Mouse (Mus musculus) spleen, postnatal 14 days (tissue): ENCODE measurements around the gene Dennd1c.
"Not testable (repeated sequence)": the region's sequence is repeated elsewhere in the genome, so short reads cannot be mapped to it uniquely, and the experiment has no call there.

ENCODE experiments used
- DNase-seq, 2 experiments: peaks; one replicate each; pipeline ENCODE4 v3.0.0; 2021 to 2022; ENCODE audit warnings: low spot score in 2 of 2

The Dennd1c gene

GRCm38 (mm10) chr17:57095855-57096622 is 17.7 kb upstream of the Dennd1c start:
- DNase-seq: no peak

- no peak for DNase-seq
These were observed 15.9 kb upstream of the Dennd1c start for GRCm38 (mm10) chr17:57094222-57094621.

GRCm38 (mm10) chr17:57087049-57087832 is 8.9 kb upstream of the Dennd1c start, which contains the start of gene Tubb4a:
TSS of gene Tubb4a (minus strand) at chr17:57087782.
- no peak for DNase-seq

GRCm38 (mm10) chr17:57085970-57086757 is 7.8 kb upstream of the Dennd1c start:
- DNase-seq: no peak

DNA sequence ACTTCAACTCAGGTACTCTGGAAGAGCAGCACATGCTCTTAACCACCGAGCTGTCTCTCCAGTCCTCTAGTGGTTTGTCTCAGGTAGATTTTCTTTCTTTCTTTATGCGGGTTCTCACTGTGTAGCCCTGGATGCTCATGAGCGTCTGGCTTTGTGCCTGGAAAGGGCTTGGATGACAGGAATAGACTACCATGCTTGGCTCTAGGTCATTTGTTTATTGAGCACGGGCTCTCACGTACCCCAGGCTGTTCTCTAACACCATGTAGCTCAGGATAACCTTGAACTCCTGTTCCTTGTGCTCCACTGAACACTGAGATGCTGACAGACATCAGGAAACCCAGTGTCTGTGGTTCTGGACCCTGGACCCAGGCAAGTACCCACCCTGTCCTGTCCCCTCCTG is 4.2 kb upstream of the Dennd1c start:
- no peak for DNase-seq

DNA sequence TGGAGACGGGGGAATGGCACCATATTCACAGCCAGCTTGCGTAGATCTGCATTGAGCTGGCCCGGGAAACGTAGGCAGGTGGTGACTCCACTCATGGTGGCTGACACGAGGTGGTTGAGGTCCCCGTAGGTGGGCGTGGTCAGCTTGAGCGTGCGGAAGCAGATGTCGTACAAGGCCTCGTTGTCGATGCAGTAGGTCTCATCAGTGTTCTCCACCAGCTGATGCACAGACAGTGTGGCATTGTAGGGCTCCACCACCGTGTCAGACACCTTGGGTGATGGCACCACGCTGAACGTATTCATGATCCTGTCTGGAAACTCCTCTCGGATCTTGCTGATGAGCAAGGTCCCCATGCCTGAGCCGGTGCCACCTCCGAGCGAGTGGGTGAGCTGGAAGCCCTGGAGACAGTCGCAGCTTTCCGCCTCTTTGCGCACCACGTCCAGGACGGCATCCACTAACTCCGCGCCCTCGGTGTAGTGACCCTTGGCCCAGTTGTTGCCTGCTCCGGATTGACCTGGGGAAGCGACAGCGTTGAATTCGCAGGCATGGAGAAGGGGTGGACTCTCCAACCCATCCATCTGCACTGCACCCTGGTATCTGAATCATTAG is 3.0 kb upstream of the Dennd1c start:
- no peak for DNase-seq

- no peak for DNase-seq
These were observed 1.6 kb upstream of the Dennd1c start for GRCm38 (mm10) chr17:57079919-57080318.

DNA sequence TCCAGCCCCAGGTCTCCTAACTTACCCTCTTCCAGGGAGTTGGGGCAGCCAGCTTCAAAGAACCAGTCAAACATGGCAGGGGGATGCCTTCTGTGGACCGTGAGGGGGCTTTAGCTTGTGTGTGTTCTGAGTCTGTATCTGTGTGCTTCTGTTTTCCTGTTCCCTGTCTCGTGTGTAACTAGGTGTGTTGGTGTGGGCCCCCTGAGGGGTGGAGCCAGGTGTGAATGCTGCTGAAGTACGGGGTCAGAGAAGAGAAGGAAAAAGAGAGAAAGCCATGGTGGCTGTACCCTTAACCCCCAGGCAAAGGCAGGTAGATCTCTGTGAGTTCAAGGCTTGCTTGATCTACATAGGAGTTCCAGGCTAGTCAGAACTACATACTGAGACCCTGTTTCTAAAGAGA is 1.4 kb downstream of the Dennd1c start:
- no peak for DNase-seq

- DNase-seq: no peak
These were observed 7.6 kb downstream of the Dennd1c start for GRCm38 (mm10) chr17:57070699-57071098.

DNA sequence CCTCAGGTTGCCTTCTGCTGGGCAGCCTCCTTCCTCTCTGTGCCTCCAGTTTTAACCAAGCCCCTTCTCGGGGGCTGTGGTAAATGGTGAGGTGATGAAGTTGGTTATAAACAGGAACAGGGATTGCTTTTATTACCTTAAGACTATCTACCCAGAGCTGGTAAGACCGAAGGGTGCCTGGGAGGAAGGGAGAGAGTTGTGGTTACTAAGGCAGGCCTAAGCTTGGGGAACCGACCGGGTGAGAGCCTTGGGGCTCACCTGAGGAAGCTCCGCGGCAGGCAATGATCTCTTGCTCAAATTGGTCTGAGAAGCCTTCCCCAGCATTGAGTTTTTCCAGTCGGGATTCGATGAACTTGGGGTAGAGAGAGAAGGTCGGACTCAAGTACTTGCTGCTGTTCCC is 8.0 kb downstream of the Dennd1c start:
- DNase-seq: no peak

GRCm38 (mm10) chr17:57066908-57067307 is 11.4 kb downstream of the Dennd1c start:
- DNase-seq: no peak

- DNase-seq: no peak
These were observed 15.3 kb downstream of the Dennd1c start for GRCm38 (mm10) chr17:57063031-57063430.

DNA sequence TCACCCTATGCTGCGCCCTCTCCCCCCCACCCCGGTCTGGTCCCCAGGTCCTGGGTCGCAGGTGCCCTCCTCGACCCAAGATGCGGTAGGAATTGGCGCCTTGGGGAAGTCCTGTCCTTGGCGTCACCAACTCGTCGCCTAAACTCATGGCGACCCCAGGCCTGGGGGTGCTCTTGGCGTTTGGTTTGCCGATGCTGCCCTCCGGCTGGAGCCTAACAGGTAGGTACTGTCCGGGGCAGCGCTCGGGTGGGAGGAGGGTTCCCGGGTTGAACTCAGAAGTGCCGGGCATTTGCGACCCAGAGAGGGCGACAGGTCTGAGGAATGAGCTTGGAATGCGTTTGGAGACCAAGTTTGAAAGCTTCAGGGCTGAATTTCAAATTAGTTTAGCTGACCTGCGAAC is 15.8 kb downstream of the Dennd1c start:
- DNase-seq: no peak

- DNase-seq: no peak
These were observed 16.2 kb downstream of the Dennd1c start for GRCm38 (mm10) chr17:57062011-57062521.

DNA sequence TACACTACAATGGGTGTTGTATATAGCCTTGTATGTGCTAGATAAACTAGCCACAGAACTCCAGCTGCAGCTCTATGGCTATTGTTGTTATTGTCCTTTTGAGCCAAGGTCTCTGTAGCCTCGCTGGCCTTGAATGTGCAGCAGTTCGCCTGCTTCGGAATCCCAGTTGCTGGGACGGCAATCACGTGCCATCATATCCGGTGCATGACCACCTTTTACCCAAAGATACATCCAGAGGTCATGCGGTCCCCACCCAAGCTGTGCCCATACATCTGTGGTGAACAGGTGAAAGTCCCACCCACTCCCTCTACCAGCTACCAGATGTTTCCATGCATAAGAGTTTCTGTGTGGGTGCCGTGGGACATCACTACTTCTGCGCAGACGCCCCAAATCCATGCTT is 17.2 kb downstream of the Dennd1c start:
- DNase-seq: no peak

GRCm38 (mm10) chr17:57060231-57060801 is 18.0 kb downstream of the Dennd1c start:
- peak; percentile 88 to 91 for DNase-seq

DNA sequence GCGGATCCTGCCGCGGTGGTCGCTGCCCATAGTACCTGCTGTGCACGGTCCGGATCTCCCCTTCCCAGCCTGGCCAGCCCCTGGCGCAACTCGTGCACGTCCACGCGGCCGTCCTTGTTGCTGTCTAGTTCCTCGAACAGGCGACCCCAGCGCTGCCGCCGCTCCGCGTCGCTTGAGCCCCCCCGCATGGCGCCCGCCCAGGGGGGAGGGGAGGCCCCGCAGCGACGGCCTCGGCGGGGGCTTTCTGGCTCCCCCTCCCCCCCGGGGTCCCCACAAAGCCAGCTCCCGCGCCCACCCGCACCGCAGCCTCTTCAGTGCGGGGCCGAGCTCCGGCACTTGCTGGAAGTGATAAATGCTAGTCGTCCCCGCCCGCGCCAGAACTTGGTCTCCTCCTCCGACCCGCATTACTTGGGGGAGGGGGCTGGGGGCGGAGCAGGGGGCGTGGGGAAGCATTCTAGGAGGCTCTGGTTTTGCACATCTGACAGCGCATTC is 18.8 kb downstream of the Dennd1c start, which contains the start of gene Slc25a23:
Slc25a23 (minus strand) TSS at position 378 of the 492 bp plus-strand sequence.
- peak in 1 of 2 experiments; percentile 40 for DNase-seq

DNA sequence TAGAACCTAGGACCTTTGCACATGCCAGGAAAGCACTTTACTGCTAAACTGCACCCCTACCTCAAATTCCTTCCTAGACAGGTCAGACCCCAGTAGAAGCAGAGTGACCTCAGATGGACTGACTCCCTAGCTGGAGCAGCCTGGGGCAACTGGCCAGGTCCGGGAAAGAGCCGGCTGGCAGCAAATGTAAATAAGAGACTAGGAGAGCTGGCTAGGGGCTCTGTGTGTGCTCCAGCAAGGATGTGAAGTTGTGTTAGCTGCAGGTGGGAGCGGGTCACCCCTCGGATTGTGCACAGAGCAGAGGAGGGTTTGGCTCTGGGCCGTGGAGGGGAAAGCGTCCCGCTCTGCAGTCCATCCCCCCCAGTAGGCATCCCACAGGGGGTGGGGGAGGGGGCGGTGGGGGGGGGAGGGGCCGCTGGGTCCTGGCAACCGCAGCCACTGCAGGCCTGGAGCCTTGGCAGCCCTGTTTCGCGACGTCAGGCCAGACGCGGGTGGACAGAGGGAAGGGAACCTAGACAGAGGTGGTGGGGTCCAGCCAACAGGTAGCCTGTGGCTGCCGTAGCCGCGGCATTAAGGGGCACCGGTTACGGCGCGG is 19.3 kb downstream of the Dennd1c start, which contains the start of gene Crb3:
Crb3 (plus strand) TSS at position 215 of the 595 bp plus-strand sequence.
- DNase-seq: no peak

DNA sequence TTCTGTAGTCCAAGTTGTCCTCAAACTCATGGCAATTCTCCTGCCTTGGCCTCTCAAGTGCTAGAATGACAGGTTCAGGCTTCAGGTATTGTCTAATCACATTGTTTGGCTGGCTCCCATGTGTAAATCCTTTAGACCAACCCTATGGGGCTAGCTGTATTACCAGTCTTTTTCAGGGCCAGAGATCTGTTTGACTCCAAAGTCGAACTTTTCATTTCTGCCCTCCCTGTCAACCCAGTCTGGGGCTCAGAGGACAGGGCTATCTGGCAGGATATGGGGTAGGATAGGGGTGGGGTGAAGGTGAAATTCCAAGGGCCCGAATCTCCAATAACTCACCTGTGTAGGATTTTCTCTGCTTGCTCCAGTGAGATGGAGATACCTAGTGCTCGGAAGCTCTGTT is 22.1 kb downstream of the Dennd1c start:
- no peak for DNase-seq

- not testable (repeated sequence) for DNase-seq
These were observed 26.6 kb downstream of the Dennd1c start for GRCm38 (mm10) chr17:57051679-57052078.
